Mouse (Mus musculus) CD4-positive, CD25-positive, alpha-beta regulatory T cell, adult 4 months (primary cell): ENCODE results near the gene Rpl32. TPM values are rescaled to one million over a fixed set of nuclear protein-coding genes. Genes with fewer than 3 reads are reported as not detected.

Experiments used
- ATAC-seq: one replicate; pipeline ENCODE4 v1.8.0; 2017
- polyA plus RNA-seq, 2 experiments: library from polyadenylated mRNA; unstranded; fragments of 100-300 nt; shearing (Covaris generic); gene quantifications; one replicate each; pipeline ENCODE4 v1.2.1; 2017

Gene Rpl32
- polyA plus RNA-seq, 2 experiments from 2014 or later = 6,591 to 8,533 TPM

DNA sequence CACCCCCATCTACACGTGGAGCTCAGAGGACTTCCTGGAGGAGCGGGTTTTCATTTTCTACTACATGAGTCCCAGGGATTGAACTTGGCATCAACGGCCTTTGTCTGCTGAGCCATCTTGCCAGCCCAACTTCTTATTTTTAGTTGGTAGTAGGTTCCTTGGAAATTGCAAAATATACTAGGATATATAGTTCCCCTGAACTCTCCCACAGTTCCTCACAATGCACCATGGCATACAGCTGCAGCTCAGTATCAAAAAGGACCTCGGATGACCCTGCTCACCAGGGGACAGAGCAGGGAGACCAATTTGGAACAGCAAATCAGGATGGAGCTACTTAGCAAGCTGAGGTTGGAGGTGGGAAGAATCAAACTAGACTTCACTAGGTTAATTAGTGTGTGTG lies 6.5 kb upstream of the Rpl32 start:
- ATAC-seq = no peak

DNA sequence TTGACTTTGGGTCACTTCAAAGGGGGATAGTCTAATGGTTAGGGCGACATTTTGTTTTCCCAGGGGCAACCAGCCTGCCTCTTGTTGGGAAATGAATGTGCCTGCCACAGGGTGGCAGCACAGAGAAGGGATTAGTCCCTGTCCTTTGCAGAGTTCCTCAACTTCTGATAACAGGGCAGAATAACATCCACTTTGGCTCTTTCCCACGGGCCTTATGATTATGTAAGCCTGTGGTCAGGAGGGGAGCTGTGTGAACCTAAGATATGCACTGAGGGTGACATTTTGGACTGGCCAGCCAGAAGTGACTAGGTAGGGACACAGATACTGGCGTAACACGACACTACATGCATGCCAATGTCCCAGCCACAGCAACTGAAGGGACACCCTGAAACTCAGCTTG lies 5.6 kb upstream of the Rpl32 start:
- peak; percentile 75 for ATAC-seq

DNA sequence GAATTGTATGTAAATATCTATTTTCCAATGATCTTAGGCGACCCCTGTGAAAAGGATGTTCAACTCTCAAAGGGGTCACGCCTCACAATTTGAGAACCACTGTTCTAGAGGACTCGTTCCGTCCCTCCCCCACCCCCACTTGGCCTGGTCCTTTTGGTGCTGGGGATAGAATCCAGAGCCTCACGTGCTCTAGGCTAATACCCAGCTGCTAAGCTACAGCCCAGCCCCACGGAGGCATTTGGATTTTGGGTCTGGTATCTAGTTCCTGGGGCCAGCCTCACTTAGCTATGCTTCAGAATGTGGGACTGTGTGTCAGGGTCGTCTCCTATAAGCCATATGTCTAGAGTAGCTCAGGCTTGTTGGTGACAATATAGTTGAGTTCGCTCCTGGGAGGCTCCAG lies 3.1 kb upstream of the Rpl32 start:
- ATAC-seq = no peak

DNA sequence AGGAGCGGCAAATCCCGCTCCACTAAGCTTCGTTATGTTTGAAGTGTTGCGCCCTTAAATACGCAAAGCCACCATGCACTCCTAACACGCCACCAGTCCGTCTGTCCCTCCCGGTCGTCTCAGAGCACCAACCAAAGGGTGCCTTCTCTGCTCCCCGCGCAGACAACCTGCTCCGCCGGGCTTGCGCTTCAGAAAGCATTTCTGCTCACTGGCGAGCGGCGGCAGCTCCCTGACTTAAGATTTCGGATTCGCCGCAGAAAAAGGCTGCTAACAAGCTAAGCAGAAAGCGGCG lies 405 bp downstream of the Rpl32 start:
- peak; percentile 4 for ATAC-seq

DNA sequence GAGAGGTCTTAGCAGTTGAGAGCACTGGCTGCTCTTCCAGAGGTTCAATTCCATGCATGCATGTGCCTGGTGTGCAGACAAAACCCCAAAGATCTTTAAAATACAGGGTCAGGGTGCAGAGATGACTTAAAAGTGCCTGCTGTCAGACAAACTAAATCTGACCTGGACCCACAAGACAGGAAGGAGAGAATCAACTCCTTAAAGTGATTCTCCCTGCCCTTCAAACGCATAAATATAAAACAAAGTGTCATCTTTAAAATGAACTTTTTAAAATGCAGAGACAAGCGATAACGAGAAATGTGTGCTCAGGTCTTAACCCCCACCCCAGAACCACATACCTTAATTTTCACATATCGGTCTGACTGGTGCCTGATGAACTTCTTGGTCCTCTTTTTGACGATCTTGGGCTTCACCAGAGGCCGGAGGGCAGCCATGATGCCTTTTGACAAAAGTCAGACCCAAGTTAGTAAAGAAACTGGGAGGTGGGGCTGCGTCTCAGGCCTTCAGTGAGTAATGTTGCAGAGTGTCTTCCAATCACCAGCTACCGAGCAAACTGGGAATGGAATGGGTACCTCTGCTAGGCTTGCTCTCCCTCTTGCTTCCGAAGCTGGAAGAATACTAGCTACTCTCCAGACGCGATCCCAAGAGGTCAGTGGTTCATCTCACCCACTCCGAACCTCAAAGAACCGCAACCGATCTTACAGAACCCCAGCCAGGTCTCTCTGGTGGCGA lies 917 bp downstream of the Rpl32 start:
- ATAC-seq = no peak

DNA sequence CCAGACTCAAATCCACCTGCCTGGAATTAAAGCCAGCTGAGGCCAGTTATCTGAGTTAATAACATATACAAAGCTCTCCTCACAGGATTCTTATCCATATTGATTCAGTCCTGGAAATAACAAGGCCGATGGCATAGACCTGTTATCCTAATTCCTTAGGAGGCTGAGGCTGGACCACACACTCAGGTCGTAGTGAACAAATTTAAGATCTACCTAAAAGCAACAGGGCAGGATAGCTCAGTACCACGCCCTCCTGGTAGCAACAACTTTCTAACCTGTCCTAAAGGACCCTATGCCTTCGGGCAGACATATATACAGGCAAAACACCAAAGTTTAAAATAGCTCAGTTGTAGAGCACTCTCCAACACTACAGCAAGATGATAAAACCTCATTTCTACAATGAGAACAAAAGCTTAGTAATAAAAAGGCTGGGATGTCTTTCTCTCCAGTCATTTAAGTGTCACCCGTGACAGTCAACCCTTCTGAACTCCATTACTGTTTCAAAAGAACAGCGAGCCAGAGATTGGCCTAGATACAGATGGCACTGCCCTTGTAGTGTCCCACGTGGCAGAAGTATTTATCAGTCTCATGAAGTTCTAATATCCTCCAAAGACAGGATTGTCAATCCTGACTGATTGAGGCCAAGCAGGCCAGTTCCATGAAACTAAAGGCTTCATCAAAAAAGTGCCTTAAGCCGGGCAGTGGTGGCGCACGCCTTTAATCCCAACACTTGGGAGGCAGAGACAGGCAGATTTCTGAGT lies 3.9 kb downstream of the Rpl32 start:
- ATAC-seq = no peak

DNA sequence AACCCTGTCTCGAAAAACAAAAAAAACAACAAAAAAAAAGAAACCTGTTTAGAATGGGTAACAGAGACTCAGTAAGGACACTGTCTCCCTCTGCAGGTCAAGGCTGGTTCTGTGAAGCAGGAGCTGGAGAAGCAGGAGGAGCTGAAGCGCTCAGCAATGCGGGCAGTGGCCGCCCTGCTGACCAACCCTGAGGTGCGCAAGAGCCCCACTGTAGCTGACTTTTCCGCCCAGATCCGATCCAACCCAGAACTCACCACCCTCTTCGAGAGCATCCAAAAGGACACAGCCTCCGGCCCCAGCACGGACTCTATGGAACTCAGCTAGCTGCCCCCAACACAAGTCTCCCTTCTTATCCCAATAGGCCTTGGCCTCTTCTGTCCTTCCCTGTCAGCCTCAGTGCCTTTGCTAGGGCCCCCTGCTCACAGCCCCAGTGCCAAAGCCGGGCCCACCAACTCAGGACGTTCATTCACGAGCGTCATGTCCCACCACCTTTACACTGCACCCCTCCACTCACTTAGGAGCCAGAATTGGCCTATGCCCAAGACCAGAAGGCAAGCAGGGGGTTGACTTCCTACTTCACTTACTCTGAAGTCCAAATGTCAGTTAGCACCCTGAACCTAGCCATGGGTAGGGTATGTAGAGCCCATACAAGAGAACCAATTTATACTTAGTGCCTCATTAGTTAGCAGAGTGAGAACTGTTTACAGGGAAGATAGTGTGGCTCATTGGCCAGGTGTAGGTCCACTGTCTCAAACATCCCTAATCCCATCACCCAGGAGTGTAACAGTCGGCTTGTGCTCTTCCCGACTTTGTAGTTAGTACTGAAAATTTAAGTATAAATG lies 4.8 kb downstream of the Rpl32 start:
- ATAC-seq = peak; percentile 44

DNA sequence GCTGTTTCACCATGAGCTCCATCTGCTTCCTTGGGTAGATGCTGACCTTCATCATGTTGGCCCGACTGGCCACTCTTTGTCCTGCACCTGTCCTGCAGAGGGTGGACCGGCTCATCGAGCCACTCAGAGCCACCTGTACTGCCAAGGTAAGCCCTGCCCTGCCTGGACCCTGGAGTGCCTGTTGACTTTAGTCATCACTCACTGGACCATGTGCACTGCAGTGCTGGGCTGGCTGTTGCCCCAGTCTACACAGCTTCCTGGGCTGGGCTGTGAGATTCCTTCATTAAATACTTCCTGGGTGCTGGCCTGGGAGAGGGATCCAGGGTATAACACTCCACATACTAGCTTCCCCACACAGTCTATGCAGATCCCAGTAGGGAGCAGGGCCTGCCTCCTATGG lies 6.7 kb downstream of the Rpl32 start:
- ATAC-seq = no peak

DNA sequence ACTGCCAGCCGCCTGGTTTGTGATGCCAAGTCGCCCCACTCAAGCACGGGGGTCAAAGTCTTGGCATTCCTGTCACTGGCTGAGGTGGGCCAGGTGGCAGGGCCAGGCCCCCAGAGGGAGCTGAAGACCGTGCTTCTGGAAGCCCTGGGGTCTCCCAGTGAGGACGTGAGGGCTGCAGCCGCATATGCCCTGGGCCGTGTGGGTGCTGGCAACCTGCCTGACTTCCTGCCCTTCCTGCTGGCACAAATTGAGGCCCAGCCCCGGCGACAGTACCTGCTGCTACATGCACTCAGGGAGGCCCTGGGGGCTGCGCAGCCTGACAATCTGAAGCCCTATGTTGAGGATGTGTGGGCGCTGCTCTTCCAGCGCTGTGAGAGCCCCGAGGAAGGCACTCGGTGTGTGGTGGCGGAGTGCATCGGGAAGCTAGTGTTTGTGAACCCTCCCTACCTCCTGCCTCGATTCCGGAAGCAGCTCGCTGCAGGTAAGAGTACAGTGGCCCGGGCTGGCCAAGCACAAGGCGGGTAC lies 15.8 kb downstream of the Rpl32 start:
- ATAC-seq = peak; percentile 79

DNA sequence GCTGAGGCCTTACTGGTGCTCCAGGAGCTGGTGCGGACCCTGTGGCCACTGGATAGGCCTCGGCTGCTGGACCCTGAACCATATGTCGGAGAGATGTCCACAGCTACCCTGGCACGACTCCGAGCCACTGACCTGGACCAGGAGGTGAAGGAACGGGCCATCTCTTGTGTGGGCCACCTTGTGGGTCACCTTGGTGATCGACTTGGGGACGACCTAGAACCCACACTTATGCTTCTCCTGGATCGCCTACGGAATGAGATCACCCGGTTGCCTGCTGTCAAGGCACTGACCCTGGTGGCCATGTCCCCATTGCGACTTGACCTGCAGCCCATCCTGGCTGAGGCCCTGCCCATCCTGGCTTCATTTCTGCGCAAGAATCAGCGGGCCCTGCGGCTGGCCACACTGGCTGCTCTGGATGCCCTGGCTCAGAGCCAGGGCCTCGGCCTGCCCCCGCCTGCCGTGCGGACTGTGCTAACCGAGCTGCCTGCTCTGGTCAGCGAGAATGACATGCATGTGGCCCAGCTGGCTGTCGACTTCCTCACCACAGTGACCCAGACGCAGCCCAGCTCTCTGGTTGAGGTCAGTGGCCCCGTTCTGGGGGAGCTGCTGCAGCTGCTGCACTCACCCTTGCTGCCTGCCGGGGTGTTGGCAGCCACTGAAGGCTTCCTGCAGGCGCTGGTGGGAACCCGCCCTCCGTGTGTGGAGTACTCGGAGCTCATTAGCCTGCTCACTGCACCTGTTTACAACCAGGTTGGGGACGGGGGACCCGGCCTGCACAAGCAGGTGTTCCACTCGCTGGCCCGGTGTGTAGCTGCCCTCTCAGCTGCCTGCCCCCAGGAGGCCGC lies 16.5 kb downstream of the Rpl32 start:
- peak; percentile 57 for ATAC-seq

DNA sequence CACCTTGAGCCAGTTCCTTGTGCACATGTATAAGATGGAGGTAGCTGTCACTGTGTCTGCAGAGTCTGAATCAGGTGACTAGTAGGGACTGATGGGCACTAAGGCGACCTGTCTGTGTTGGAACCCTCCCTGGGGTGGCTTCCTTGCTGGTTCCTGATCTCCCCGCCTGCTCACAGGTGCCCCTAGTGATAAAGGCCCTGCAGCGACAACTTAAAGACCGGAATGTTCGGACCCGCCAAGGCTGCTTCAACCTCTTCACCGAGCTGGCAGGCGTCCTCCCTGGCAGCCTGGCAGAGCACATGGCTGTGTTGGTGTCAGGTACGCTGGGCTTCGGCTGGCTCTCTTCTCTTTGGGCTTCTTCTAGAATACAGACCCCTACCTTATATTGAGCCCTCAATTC lies 17.5 kb downstream of the Rpl32 start:
- no peak for ATAC-seq

DNA sequence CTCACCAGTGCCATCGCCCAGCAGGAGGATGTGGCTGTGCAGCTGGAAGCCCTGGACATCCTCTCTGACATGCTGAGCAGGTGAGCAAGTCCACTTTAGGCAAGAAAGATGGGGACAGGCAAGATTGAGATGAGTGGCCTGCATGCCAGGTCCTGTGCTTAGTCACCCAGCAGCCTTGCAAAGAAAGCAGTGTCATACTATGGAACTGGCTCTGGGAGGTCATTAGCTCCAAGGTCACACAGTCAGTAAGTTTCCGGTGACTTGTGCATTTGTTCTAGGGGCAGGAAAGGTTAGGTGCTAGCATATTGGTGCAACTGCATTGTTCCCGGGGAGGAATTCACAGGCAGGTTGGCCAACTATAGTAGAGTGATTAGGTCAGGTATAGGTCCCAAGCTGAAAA lies 25.8 kb downstream of the Rpl32 start:
- no peak for ATAC-seq

DNA sequence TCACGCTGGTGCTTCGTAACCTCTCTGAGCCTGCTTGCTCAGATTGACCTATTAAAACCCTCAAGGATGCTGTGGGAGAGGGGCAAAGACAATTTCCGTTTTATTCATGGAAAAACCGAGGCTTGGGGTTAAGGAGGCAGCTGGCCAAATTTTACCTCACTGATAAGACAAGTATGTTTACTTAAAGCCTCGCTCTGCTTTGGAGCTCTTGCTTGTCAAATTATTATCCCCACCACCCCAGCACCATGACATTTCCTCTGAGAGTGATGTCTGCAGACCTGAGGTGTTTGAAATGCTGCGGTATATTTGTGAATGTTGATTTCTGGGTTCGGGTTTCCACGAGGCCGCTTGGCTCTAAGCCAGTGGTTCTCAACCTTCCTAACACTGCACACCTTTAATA lies 32.2 kb downstream of the Rpl32 start:
- no peak for ATAC-seq

DNA sequence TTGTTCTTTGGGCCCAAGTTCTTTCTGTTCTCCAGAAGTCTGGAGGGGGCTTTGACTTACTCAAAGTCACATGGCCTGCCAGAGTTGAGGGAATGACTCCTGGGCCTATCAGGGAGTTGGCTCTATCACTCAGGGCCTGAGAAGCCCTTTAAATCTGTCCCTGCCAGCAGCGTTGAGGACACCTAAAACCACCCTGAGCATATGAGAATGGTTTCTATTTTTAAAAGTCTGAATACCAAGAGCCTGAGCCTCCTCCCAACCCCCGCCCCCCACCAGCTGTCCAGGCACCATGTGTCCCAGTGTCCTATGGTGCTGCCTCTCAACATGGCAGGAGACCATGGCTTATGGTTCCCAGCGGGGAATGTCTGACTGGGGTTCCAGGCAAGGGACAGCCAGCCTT lies 32.7 kb downstream of the Rpl32 start:
- no peak for ATAC-seq

DNA sequence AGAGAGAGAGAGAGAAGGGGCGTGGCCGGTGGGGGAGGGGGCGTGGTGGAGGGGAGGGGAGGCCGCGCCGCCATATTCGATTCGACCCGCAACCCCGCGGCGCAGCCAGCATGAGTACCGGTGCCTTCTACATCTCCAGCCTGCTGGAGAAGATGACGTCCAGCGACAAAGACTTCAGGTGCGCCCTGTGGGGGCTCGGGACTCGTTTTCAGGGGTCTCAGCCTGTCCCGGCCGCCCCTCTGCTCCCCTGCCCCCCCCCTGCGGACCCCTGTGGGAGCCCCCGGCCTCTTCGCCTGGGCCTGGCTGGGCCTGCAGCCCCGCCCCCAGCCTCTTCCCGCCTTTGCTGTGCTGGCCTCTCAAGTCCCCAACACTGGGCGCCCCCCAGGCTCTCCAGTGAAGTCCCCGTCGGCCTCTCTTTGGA lies 34.0 kb downstream of the Rpl32 start, which contains the start of gene Cand2:
Gene Cand2 (plus strand): TSS at position 38 of the 421 bp plus-strand sequence.
- peak; percentile 48 for ATAC-seq

DNA sequence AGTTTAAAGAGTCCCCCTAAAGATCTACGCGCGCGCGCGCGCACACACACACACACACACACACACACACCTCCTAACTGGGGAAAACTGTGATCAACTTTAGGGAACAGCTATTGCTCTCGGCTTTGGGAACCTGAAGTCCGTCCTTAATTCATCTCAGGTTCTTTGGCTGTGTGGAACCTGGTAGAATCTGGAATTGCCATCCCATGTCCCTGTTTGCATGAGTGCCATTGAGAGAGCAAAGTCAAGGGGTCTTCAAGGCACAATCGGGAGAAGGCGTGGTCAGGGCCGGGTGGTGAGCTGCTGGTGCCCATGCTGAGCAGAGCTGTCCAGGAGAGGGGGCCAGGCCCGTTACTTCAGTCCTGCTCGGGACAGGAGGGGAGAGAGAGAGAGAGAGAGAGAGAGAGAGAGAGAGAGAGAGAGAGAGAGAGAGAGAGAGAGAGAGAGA lies 34.6 kb downstream of the Rpl32 start:
- peak; percentile 44 for ATAC-seq

DNA sequence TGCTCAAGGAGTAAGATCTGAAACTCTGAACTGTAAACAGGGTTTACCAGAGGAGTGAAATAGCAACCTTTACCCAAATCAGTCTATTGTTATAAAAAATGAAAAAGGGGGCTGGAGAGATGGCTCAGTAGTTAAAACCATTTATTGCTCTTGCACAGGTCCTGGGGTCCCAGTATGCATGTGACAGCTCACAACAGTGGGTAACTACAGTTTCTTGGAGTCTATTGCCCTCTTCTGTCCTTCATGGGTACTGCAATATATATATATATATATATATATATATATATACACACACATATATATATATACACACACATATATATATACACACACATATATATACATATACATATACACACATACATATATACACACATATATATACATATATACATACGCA lies 35.9 kb downstream of the Rpl32 start:
- ATAC-seq = peak; percentile 44

DNA sequence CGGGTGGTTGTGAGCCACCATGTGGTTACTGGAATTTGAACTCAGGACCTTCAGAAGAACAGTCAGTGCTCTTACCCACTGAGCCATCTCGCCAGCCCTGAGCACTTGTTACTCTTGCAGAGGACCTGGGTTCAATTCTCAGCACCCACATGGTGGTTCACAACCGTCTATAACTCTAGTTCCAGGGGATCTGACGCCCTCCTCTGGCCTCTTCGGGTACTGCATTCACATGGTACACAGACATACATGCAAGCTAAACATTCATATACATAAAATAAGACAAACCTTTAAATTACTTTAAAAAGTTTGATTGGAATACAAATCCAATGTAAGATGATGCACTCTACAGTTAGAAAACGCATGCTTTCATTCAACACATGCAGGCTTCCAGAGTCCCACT lies 36.3 kb downstream of the Rpl32 start:
- no peak for ATAC-seq

DNA sequence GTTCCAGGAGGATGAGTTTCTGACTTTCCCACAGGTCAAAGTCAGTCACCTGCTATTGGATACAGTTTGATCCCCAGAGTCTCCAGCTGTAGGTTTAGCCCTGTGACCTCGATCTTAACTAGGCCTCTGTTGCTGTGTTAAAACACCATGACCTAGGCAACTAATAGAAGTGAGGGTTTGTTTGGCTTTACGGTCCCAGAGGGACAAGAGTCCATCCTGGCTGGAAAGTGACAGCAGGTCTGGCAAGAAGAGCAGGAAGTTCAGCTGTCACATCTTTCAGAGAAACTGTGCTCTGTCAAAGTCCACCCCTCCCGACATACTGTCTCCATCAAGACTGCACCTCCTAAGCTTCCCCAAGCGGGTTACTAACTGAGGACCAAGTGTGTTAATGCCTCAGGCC lies 37.7 kb downstream of the Rpl32 start:
- no peak for ATAC-seq

DNA sequence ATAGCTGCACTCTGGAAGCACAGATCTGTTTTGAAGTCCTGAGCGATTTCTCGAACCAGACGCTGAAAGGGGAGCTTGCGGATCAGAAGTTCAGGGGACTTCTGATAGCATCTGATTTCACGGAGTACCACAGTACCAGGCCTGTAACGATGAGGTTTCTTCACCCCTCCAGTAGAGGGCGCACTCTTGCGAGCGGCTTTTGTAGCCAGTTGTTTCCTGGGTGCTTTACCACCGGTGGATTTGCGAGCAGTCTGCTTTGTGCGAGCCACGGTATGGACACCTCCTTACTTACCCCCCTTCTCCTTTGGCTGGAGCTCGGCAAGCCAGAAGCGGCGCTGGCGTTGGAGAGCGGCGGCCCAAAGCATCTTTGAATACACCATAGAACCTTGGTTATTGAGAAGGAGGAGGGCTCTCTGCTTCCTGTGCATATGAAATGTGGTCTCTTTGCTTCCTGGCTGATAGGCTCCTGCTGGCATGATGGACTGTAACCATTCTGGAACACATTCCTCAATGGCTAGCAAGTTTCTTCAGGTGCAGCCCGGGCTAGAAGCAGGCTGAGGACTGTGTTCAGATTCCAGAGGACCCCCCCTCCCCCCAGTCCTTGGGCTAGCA lies 38.4 kb downstream of the Rpl32 start:
- ATAC-seq = no peak

DNA sequence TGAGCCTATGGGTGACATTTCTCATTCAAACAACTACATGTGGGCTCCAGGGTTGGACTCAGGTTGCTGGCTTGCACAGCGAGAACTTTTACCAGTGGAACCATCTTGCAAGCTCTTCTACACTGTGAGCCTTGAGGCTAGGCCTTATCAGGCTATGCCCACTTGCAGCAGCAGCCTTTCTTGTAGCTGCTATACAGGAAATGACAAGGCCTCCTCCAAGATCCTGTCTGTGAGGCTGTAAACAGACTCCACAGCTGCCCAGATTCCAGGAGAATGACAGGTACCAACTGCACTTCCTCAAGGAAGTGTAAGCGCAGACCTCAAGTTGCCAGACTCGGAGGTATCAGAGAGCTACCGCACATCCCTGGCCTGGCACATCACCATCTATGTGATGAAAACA lies 40.3 kb downstream of the Rpl32 start:
- peak; percentile 37 for ATAC-seq

DNA sequence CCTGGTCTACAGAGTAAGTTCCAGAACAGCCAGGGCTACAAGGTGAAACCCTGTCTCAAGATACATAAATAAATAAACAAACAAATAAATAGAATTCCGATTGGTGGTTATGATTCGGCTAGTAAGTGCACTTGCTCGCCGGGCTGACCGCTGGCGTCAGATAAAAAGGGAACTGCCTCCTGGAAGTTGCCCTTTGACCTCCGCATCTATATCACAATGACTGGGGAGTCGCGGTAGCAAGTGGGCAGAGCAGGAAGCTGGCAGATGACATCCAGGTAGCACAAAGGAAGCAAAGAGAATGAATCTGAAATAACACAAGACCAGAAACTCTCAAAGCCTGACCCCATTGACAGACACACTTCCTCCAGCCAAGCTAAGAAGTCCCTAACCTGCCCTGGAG lies 41.2 kb downstream of the Rpl32 start:
- no peak for ATAC-seq
